In the genomic region with DNA sequence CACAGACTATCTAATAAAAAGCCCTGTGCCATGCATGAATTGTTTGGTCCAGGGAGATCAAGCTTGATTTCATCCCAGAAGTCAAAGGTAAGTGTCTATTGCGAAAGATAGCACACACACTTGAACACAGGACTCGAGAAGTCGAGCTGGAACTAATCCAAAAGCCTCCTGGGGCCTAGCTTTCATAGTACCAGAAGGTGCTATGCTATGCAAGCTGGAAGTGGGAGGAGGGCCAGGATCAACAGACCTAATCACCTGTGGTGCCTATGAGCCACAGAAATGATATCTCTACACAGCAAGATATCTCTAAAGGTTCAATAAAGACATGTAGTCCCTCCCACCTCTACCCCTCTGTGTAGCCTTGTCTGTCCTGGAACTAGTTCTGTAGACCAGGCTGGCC, we compare ENCODE assay signal across 18 mouse cellular contexts. TPM values are rescaled to one million over a fixed set of nuclear protein-coding genes. Genes with fewer than 3 reads are reported as not detected.
DNase-seq lines count a peak whose midpoint lies in the region; ATAC-seq lines count a peak whose summit lies in the region.
"Had no signal": no experiment of that assay in that cellular context is flagged by ENCODE, and none has a peak within 500 bp of the region (broad histone marks: within the 10 kb centered on the region; RNA-seq: fewer than 3 reads in every experiment).

No protein-coding gene starts in this region.

- no peak overlapping the region for H3K4me3 ChIP-seq in embryonic facial prominence, embryonic 11.5 days (ENCODE audit: low read depth, low read length)
- H3K4me3 ChIP-seq in embryonic facial prominence, embryonic 10.5 days, result no peak overlapping the region

- no peak overlapping the region for H3K27ac ChIP-seq in embryonic facial prominence, embryonic 11.5 days (replicated peaks; ENCODE audit: low read depth, low read length)
- no peak overlapping the region for H3K27ac ChIP-seq in embryonic facial prominence, embryonic 10.5 days (replicated peaks)
- H3K27ac ChIP-seq: forebrain, embryonic 13.5 days; left cerebral cortex, adult 2 months had no signal

- no peaks in the 10 kb centered on the region for H3K36me3 ChIP-seq in embryonic facial prominence, embryonic 11.5 days (replicated peaks; ENCODE audit: control insufficient read depth, insufficient read depth, low read depth, low read length)
- H3K36me3 ChIP-seq in embryonic facial prominence, embryonic 10.5 days (replicated peaks), result peaks cover 15% of the 10 kb centered on the region
- H3K36me3 ChIP-seq: heart, embryonic 15.5 days had no signal

- no peaks in the 10 kb centered on the region for H3K9me3 ChIP-seq in embryonic facial prominence, embryonic 11.5 days (replicated peaks; ENCODE audit: control insufficient read depth, low read length)
- no peaks in the 10 kb centered on the region for H3K9me3 ChIP-seq in embryonic facial prominence, embryonic 10.5 days
- H3K9me3 ChIP-seq: forebrain, embryonic 13.5 days; heart, embryonic 15.5 days had no signal

- H3K9ac ChIP-seq in embryonic facial prominence, embryonic 11.5 days (replicated peaks; ENCODE audit: low read length), result no peak overlapping the region
- H3K9ac ChIP-seq: forebrain, embryonic 13.5 days had no signal

- H3K4me1 ChIP-seq in embryonic facial prominence, embryonic 11.5 days (ENCODE audit: control insufficient read depth, insufficient read depth, low read length), result no peaks in the 10 kb centered on the region
- H3K4me1 ChIP-seq in embryonic facial prominence, embryonic 10.5 days, result peaks cover 10% of the 10 kb centered on the region

- H3K27me3 ChIP-seq in embryonic facial prominence, embryonic 11.5 days (ENCODE audit: control insufficient read depth, insufficient read depth, low read length), result no peaks in the 10 kb centered on the region
- no peaks in the 10 kb centered on the region for H3K27me3 ChIP-seq in embryonic facial prominence, embryonic 10.5 days (replicated peaks; ENCODE audit: low read depth, poor library complexity, severe bottlenecking)
- H3K27me3 ChIP-seq: forebrain, embryonic 13.5 days; heart, embryonic 15.5 days had no signal

- no peak overlapping the region for H3K4me2 ChIP-seq in embryonic facial prominence, embryonic 11.5 days (ENCODE audit: low read depth, low read length)

- 96% methylated on average over 3 of the region's 3 CpGs for WGBS in embryonic facial prominence, embryonic 11.5 days
- WGBS in embryonic facial prominence, embryonic 10.5 days, result 98% methylated on average over 3 of the region's 3 CpGs

- ATAC-seq in embryonic facial prominence, embryonic 11.5 days (replicated peaks; ENCODE audit: insufficient number of reproducible peaks, low FRiP score, low TSS enrichment, low read depth), result 0 out of 2 replicates have a peak, but pooled peaks have one; percentile 22

- no peak for DNase-seq in embryonic facial prominence, embryonic 11.5 days (ENCODE audit: low spot score)
- DNase-seq in embryonic facial prominence, embryonic 10.5 days (ENCODE audit: low spot score), result no peak
- DNase-seq in kidney, postnatal 36 days, result peak; percentile 40 to 69
- DNase-seq in kidney, postnatal 10 days, result no peak
- peak; percentile 92 for DNase-seq in fat pad, adult 2 months (ENCODE audit: extremely low read depth, low read depth, low spot score)
- peak; percentile 47 for DNase-seq in lung, postnatal 10 days
- no peak for DNase-seq in MN1 (ENCODE audit: low spot score)
- no peak for DNase-seq in adrenal gland, postnatal 14 days
- DNase-seq: B cell, adult 2 months; gastrocnemius, postnatal 14 days; left cerebral cortex, postnatal 4 days; liver; lung, embryonic 14.5 days; thymus, postnatal 14 days had no signal

RNA-seq across cellular contexts. Expression of gene Podn, which starts 24.2 kb away (rescaled TPM):
- polyA plus RNA-seq in embryonic facial prominence, embryonic 11.5 days (2014; fragmentation: Nextera tagmentation; extraction: Ambion mirVana), result 0.49 and 0.84 TPM in 2 replicates
- polyA plus RNA-seq in embryonic facial prominence, embryonic 10.5 days (2016; fragmentation: Nextera tagmentation; extraction: Ambion mirVana), result 0.05 and 0.38 TPM in 2 replicates
- 8.1 and 8.2 TPM in 2 replicates for total RNA-seq in adrenal gland, postnatal 14 days (2021)
- total RNA-seq: megakaryocyte, adult 5-6 weeks had no signal

Comparison
In these comparisons a context has a peak if more than half of its experiments do, and no peak if none do; other contexts are left out.
1. DNase-seq: peak in kidney, postnatal 36 days (2 of 2), fat pad, adult 2 months (single experiment) and lung, postnatal 10 days (single experiment); none in embryonic facial prominence, embryonic 11.5 days (single experiment), embryonic facial prominence, embryonic 10.5 days (single experiment), kidney, postnatal 10 days (single experiment), MN1 (single experiment) and adrenal gland, postnatal 14 days (single experiment).